Mouse (Mus musculus): Measurements from ENCODE around the gene Rag1.

- TF ChIP-seq CTCF (IDR thresholded peaks at IDR 0.05; ENCODE audit: low read depth) (no peak), EP300 (optimal IDR thresholded peaks at IDR 0.05) (no peak)
These were observed 30.0 kb upstream of the Rag1 start for GRCm38 (mm10) chr2:101679164-101679784.

Measured in stomach, postnatal 0 days (tissue).